Mouse (Mus musculus) MEL (cell line): Measurements from ENCODE around the gene Fam228a. TPM values are rescaled to one million over a fixed set of nuclear protein-coding genes. Genes with fewer than 3 reads are reported as not detected.

Source experiments
- DNase-seq: peaks from one replicate; pipeline ENCODE4 v3.0.0; 2011; ENCODE audit warnings: low read depth, low spot score
- H3K27ac ChIP-seq: 2 replicates; pipeline ENCODE4 v1.5.1; 2012; ENCODE audit warnings: low read depth, mild to moderate bottlenecking, control low read depth, low read length, moderate library complexity; ENCODE audit not compliant: control insufficient read depth
- H3K27me3 ChIP-seq, 2 experiments: fragments of 150-350 bp in 1 of 2; sonication (generic) in 1 of 2; 2 replicates each; pipeline ENCODE4 v1.6.1; 2012; ENCODE audit warnings: low read length in 2 of 2, mild to moderate bottlenecking in 2 of 2, improper control_type of control experiment in 1 of 2, moderate library complexity in 1 of 2; ENCODE audit not compliant: insufficient read depth in 2 of 2, control insufficient read depth in 1 of 2
- H3K36me3 ChIP-seq, 2 experiments: 2 replicates each; pipeline ENCODE4 v1.6.1; 2012 to 2014; ENCODE audit warnings: low read length in 2 of 2, improper control_type of control experiment in 1 of 2, inconsistent platforms in 1 of 2, mild to moderate bottlenecking in 1 of 2; ENCODE audit not compliant: insufficient read depth in 2 of 2, control insufficient read depth in 1 of 2
- H3K4me1 ChIP-seq, 2 experiments: fragments of 150-350 bp in 1 of 2; sonication (generic) in 1 of 2; 2 replicates each; pipeline ENCODE4 v1.6.1; 2012; ENCODE audit warnings: low read length in 2 of 2, improper control_type of control experiment in 1 of 2, mild to moderate bottlenecking in 1 of 2; ENCODE audit not compliant: insufficient read depth in 2 of 2, control insufficient read depth in 1 of 2
- H3K4me3 ChIP-seq, 2 experiments: fragments of 150-350 bp in 1 of 2; sonication (generic) in 1 of 2; 2 replicates each; pipeline ENCODE4 v1.5.1; 2012; ENCODE audit warnings: low read depth in 2 of 2, low read length in 2 of 2, mild to moderate bottlenecking in 2 of 2, moderate library complexity in 2 of 2, control low read depth in 1 of 2, improper control_type of control experiment in 1 of 2; ENCODE audit not compliant: control insufficient read depth in 1 of 2, insufficient read depth in 1 of 2
- H3K79me2 ChIP-seq: 2 replicates; pipeline ENCODE4 v1.6.1; 2012; ENCODE audit warnings: mild to moderate bottlenecking, low read length, moderate library complexity; ENCODE audit not compliant: control insufficient read depth, poor library complexity, insufficient read depth
- H3K9ac ChIP-seq: 2 replicates; pipeline ENCODE4 v1.6.1; 2012; ENCODE audit warnings: low read depth, mild to moderate bottlenecking, control low read depth, low read length, moderate library complexity; ENCODE audit not compliant: control insufficient read depth, poor library complexity, severe bottlenecking
- H3K9me3 ChIP-seq: fragments of 150-350 bp; sonication (generic); replicated peaks from 2 replicates; pipeline ENCODE4 v1.6.1; 2012; ENCODE audit warnings: mild to moderate bottlenecking, low read length, improper control_type of control experiment, moderate library complexity; ENCODE audit not compliant: insufficient read depth
- CHD1 ChIP-seq: IDR thresholded peaks from 2 replicates; pipeline ENCODE4 v1.6.1; 2012; ENCODE audit warnings: low read depth, mild to moderate bottlenecking, inconsistent platforms, low read length, improper control_type of control experiment
- CHD2 ChIP-seq: IDR thresholded peaks from 2 replicates; pipeline ENCODE4 v1.6.1; 2011; ENCODE audit warnings: low read length, improper control_type of control experiment
- E2F4 ChIP-seq: IDR thresholded peaks from 2 replicates; pipeline ENCODE4 v1.6.1; 2011; ENCODE audit warnings: low read depth, low read length, improper control_type of control experiment, borderline replicate concordance
- ETS1 ChIP-seq: IDR thresholded peaks from 2 replicates; pipeline ENCODE4 v1.6.1; 2012; ENCODE audit warnings: low read depth, mild to moderate bottlenecking, inconsistent platforms, low read length, improper control_type of control experiment, moderate library complexity
- GATA1 ChIP-seq: IDR thresholded peaks from 2 replicates; pipeline ENCODE4 v1.6.1; 2011; ENCODE audit warnings: low read depth, low read length, improper control_type of control experiment
- JUND ChIP-seq: IDR thresholded peaks from 2 replicates; pipeline ENCODE4 v1.6.1; 2011; ENCODE audit warnings: low read depth, mild to moderate bottlenecking, improper control_type of control experiment, low read length
- MAFK ChIP-seq: IDR thresholded peaks from 2 replicates; pipeline ENCODE4 v1.6.1; 2011; ENCODE audit warnings: low read depth, mild to moderate bottlenecking, low read length, improper control_type of control experiment, borderline replicate concordance
- NELFE ChIP-seq: IDR thresholded peaks from 2 replicates; pipeline ENCODE4 v1.6.1; 2011; ENCODE audit warnings: low read depth, low read length, improper control_type of control experiment
- NRF1 ChIP-seq: IDR thresholded peaks from 2 replicates; pipeline ENCODE4 v1.6.1; 2014; ENCODE audit warnings: low read depth, mild to moderate bottlenecking, inconsistent platforms, low read length, improper control_type of control experiment, moderate library complexity; ENCODE audit not compliant: poor library complexity, insufficient read depth, severe bottlenecking
- POLR2A ChIP-seq, 2 experiments: IDR thresholded peaks; 2 replicates each; pipeline ENCODE4 v1.6.1; 2011 to 2012; ENCODE audit warnings: low read length in 2 of 2, mild to moderate bottlenecking in 2 of 2, control low read depth in 1 of 2, improper control_type of control experiment in 1 of 2, low read depth in 1 of 2, moderate library complexity in 1 of 2; ENCODE audit not compliant: control insufficient read depth in 1 of 2, insufficient read depth in 1 of 2, poor library complexity in 1 of 2
- POLR2AphosphoS2 ChIP-seq: IDR thresholded peaks from 2 replicates; pipeline ENCODE4 v1.6.1; 2011; ENCODE audit warnings: low read length, improper control_type of control experiment
- RCOR1 ChIP-seq: IDR thresholded peaks from 2 replicates; pipeline ENCODE4 v1.6.1; 2012; ENCODE audit warnings: low read depth, mild to moderate bottlenecking, inconsistent platforms, low read length, improper control_type of control experiment
- TBP ChIP-seq: IDR thresholded peaks from 2 replicates; pipeline ENCODE4 v1.8.0; 2011; ENCODE audit warnings: low read depth, low read length, improper control_type of control experiment
- TCF12 ChIP-seq: IDR thresholded peaks from 2 replicates; pipeline ENCODE4 v1.6.1; 2014; ENCODE audit warnings: low read depth, mild to moderate bottlenecking, inconsistent platforms, low read length, improper control_type of control experiment, moderate library complexity
- USF2 ChIP-seq, 2 experiments: IDR thresholded peaks; 2 replicates each; pipeline ENCODE4 v1.6.1; 2011 to 2012; ENCODE audit warnings: improper control_type of control experiment in 2 of 2, low read length in 2 of 2, borderline replicate concordance in 1 of 2, inconsistent platforms in 1 of 2, low read depth in 1 of 2, mild to moderate bottlenecking in 1 of 2; ENCODE audit not compliant: insufficient read depth in 1 of 2
- ZNF384 ChIP-seq: IDR thresholded peaks from 2 replicates; pipeline ENCODE4 v1.6.1; 2012; ENCODE audit warnings: low read depth, mild to moderate bottlenecking, inconsistent platforms, low read length, improper control_type of control experiment
- polyA plus RNA-seq, 2 experiments: library from polyadenylated mRNA; stranded (reverse) in 1 of 2; unstranded in 1 of 2; fragments of >175 nt in 1 of 2; fragments of >200 nt in 1 of 2; gene quantifications; 2 replicates each; pipeline versions ENCODE4 v1.2.1 to v1.2.4; 2012; ENCODE audit warnings: low replicate concordance in 2 of 2, low read depth in 1 of 2; ENCODE audit not compliant: insufficient read length in 2 of 2, insufficient read depth in 1 of 2, missing spikeins in 1 of 2
- total RNA-seq: library from RNA; depleted of rRNA; stranded (reverse); fragments of 300-350 nt; gene quantifications from 2 replicates; pipeline ENCODE4 v1.2.3, GENCODE M21; 2012

Gene Fam228a
- total and polyA plus RNA-seq, 3 experiments, result 0.15 to 0.33 TPM; not detected in 1

GRCm38 (mm10) chr12:4691193-4691592 is 47.0 kb downstream of the Fam228a start:
- TF ChIP-seq MAFK, result no peak
- TF ChIP-seq NELFE, result no peak
- no peak for TF ChIP-seq TCF12
- no peak for TF ChIP-seq ZNF384
- TF ChIP-seq GATA1, result no peak
- TF ChIP-seq CHD2, result no peak
- TF ChIP-seq POLR2A (IDR thresholded peaks at IDR 0.05; ENCODE audit: control insufficient read depth in 1 of 2, insufficient read depth in 1 of 2, low read depth in 1 of 2, low read length in 2 of 2, poor library complexity in 1 of 2), result no peak
- TF ChIP-seq JUND, result no peak
- no peak for TF ChIP-seq RCOR1
- TF ChIP-seq USF2 (IDR thresholded peaks at IDR 0.05; ENCODE audit: borderline replicate concordance in 1 of 2, insufficient read depth in 1 of 2, low read depth in 1 of 2, low read length in 2 of 2), result no peak
- Histone ChIP-seq H3K27ac (no peak overlapping the region), H3K36me3 (peaks cover 0 to 5% of the 10 kb centered on the region in 2 experiments; a peak in 2 of 4 replicates), H3K4me1 (peaks cover 0 to 3% of the 10 kb centered on the region in 2 experiments; a peak in 1 of 4 replicates), H3K79me2 (no peaks in the 10 kb centered on the region), H3K9ac (no peak overlapping the region), H3K27me3 (no peaks in the 10 kb centered on the region), H3K9me3 (no peaks in the 10 kb centered on the region), H3K4me3 (no peak overlapping the region)
- no peak for DNase-seq

GRCm38 (mm10) chr12:4689341-4689740 is 48.9 kb downstream of the Fam228a start:
- no peak overlapping the region for H3K9ac ChIP-seq
- no peak overlapping the region for H3K27ac ChIP-seq
- peaks cover 0 to 5% of the 10 kb centered on the region in 2 experiments; a peak in 2 of 4 replicates for H3K36me3 ChIP-seq
- H3K27me3 ChIP-seq, result no peaks in the 10 kb centered on the region
- peaks cover 0 to 3% of the 10 kb centered on the region in 2 experiments; a peak in 1 of 4 replicates for H3K4me1 ChIP-seq
- DNase-seq, result no peak
- TF ChIP-seq NRF1 (no peak), E2F4 (no peak), TBP (no peak), POLR2AphosphoS2 (no peak), CHD2 (no peak), CHD1 (no peak), POLR2A (IDR thresholded peaks at IDR 0.05; ENCODE audit: control insufficient read depth in 1 of 2, insufficient read depth in 1 of 2, low read depth in 1 of 2, low read length in 2 of 2, poor library complexity in 1 of 2) (no peak), ETS1 (no peak)
- H3K79me2 ChIP-seq, result no peaks in the 10 kb centered on the region
- H3K9me3 ChIP-seq, result no peaks in the 10 kb centered on the region
- no peak overlapping the region for H3K4me3 ChIP-seq
